Mouse (Mus musculus) spleen, postnatal 4 days (tissue): Measurements from ENCODE around the gene Prnp.

Source experiments
- DNase-seq, 2 experiments: peaks; one replicate each; pipeline ENCODE4 v3.0.0; 2022; ENCODE audit warnings: low spot score in 2 of 2

The Prnp gene

GRCm38 (mm10) chr2:131948916-131949639, 39.4 kb downstream of the Prnp start:
- peak; percentile 8 to 51 for DNase-seq

GRCm38 (mm10) chr2:131949767-131950597, 40.3 kb downstream of the Prnp start:
- peak; percentile 39 to 68 for DNase-seq

DNA sequence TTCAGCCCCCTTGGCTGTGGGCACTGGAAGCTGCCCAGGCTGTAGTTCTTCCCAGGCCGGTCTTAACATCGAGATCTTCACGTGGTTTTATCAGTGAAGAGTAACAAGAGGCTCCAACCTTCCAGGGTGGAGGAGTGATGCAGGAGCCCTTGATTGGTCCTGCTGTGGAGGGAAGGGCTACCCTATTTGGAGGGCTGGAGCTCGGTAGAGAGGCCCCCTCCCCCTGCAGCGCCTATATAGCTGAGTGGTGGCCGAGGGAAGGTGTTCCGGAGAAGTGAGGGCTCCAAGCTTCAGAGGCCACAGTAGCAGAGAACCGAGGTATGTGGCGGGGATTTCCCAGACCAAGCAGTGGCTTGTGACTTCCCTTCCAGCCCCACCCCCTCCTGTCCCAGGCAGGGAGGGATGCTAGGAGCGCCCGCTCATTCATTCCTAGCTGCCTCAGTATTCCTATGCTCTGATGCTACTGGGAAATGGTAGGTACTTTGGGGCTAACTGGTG, 40.9 kb downstream of the Prnp start, which contains the start of gene Prnd:
Gene Prnd (plus strand): TSS at position 264 of the 498 bp plus-strand sequence.
- peak; percentile 13 to 57 for DNase-seq

GRCm38 (mm10) chr2:131952456-131952855, 42.7 kb downstream of the Prnp start:
- DNase-seq: peak; percentile 10 to 52

- peak; percentile 12 to 60 for DNase-seq
Observed at GRCm38 (mm10) chr2:131952961-131953538, 43.3 kb downstream of the Prnp start.

DNA sequence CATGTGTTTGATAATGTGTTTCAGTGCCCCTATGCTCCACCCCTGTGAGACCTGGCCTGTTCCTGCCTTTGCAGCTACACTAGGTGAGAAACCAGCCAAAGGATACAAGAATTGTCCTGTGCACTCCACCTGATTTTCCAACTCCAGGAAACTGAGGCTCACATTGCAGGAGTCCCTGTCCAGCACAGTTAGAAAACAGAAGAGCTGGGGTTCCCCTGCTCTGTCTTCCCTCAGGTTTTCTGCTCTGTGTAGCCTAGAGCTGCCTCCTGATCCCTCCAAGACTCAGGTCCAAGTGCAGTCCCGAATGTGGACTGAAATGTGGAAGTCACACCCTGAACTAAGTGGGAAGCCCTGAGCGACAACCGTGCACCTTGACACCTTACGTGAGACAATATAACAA, 44.0 kb downstream of the Prnp start:
- peak; percentile 6 to 45 for DNase-seq

DNA sequence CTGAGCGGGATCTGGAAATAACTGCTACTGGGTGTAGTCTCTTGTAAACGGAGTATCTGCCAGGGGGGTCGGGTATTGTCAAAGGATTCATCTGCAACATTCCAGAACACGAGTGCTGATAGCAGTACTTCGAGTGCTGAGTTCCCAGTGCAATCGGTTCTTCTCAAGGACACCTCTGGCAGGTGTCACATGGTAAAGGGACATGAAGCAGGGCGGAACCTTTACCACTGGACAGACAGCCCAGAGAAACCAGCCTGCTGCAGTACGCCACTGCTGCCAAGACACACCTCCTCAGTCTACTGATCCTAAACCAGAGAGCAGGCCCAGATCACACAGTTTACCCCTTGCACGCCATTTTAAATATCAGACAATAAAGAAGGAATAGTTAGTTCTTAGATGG, 45.1 kb downstream of the Prnp start:
- peak; percentile 10 to 55 for DNase-seq

GRCm38 (mm10) chr2:131955264-131955663, 45.5 kb downstream of the Prnp start:
- peak; percentile 23 to 67 for DNase-seq

GRCm38 (mm10) chr2:131956336-131957256, 46.9 kb downstream of the Prnp start:
- peak; percentile 7 to 51 for DNase-seq

- peak; percentile 11 to 52 for DNase-seq
Observed at GRCm38 (mm10) chr2:131957731-131958222, 48.0 kb downstream of the Prnp start.

DNA sequence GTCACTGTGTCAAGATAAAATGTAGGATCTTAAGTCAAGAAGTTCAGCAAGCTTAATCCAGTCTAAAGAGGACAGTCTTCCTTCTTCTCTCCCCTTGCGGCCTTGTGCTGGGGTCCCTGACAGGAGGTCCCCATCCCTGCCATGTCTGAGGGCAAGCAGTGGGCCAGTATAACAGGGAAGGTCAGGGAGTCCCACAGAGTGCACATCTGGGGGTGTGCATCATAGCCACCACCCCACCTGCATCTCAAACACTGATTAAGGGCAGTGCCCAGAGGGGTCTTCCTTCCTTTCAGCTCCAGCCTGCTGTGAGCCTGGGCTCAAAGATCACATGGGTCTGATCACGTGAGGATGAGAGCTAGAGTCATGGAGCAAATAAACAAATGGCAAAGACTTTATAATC, 51.9 kb downstream of the Prnp start:
- DNase-seq: peak; percentile 7 to 51

GRCm38 (mm10) chr2:131970597-131970996, 60.9 kb downstream of the Prnp start:
- DNase-seq: peak; percentile 5 to 29

GRCm38 (mm10) chr2:131971098-131971497, 61.4 kb downstream of the Prnp start:
- no peak for DNase-seq

- DNase-seq: peak in 1 of 2 experiments; percentile 7
Observed at GRCm38 (mm10) chr2:131976663-131977062, 66.9 kb downstream of the Prnp start.

DNA sequence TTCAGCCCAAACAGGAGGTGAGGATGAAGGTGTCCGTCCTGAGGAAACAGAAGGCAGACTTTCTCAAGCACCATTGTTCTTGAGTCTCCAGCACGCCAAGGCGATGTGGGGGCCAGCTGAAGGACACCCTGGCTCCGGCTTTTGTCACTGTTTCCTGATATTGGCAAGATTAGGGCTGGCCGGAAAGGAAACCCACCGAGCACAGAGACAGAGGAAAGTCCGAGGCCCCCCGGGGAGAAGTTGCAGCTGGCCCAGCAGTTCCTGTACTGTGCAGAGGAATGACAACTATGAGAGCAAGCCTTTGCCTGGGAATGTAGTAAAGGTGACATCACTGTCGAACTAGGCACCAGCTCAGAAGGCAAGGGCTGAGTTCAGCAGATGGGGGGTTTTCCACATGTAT, 71.1 kb downstream of the Prnp start:
- DNase-seq: peak; percentile 11 to 58

DNA sequence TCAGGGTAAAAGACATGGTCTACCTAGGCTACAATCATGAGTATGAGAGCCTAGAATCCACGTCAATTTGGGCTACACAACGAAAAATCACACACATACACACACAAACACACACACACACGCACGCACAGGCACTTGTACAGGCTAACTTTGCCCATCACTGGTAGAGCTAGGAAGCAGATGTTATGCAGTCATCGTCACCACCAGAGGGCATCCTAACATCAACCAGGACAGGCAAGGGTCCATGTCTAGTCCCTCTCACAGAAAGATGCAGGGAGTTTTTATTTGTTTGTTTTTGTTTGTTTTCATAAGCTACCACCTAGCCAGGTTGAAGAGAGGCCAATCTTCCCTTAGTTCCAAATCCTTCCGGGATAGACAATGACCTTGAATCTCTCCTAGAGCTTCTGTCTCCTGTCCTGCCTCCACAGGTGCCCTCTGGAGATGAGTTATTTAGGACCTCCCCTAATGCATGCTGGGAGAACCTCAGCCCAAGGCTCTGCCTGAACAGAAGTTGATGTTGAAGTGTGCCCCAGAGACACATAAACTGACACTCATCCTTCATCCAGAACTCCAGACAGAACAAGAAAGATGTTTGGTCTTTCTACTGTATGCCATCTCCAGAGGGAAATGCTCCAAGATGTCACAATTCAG, 72.9 kb downstream of the Prnp start:
- DNase-seq: peak; percentile 38 to 73

GRCm38 (mm10) chr2:131987950-131988349, 78.2 kb downstream of the Prnp start:
- peak; percentile 5 to 20 for DNase-seq
